Mouse (Mus musculus): ENCODE results near the gene Mylk. TPM values are rescaled to one million over a fixed set of nuclear protein-coding genes. Genes with fewer than 3 reads are reported as not detected.

Mylk gene
- total and polyA plus RNA-seq, 3 experiments, result 28.3 to 42.3 (median 32.9) TPM

DNA sequence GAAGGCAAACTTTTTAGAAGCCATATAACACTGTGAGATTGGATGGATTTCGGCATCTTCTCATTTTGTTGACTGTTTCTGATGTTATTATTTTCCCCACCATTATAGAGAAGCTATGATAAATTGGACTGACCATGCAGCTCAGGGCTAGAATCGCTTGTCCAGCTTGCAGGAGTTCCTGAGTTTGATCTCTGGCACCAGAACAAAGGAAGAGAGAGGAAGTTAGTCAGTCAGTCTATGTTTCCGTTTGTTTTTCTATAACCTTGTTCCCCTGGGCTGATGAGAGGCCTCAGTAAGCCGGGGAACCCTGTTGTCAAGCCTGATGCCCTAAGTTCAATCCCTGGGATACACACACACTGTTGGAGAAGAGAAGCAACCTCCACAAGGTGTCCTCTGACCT is 135.8 kb downstream of the Mylk start:
- Histone ChIP-seq H3K27me3 (ENCODE audit: control insufficient read depth, insufficient read depth, low read length) (no peaks in the 10 kb centered on the region), H3K36me3 (ENCODE audit: control insufficient read depth, insufficient read depth, low read length) (no peaks in the 10 kb centered on the region), H3K9ac (ENCODE audit: low read depth, low read length) (no peak overlapping the region), H3K4me3 (no peak overlapping the region), H3K27ac (no peak overlapping the region), H3K79me2 (replicated peaks; ENCODE audit: control insufficient read depth, insufficient read depth, low read length) (no peaks in the 10 kb centered on the region), H3K4me1 (ENCODE audit: control insufficient read depth, insufficient read depth, low read length) (no peaks in the 10 kb centered on the region)
- TF ChIP-seq EP300 (IDR thresholded peaks at IDR 0.05; ENCODE audit: insufficient read depth, low read depth, low read length) (no peak), CTCF (IDR thresholded peaks at IDR 0.05) (no peak), POLR2A (IDR thresholded peaks at IDR 0.05; ENCODE audit: insufficient read depth, low read depth, low read length) (no peak)
- 44% methylated on average over 4 of the region's 4 CpGs for whole genome bisulfite sequencing
- DNase-seq, result no peak
- intact Hi-C loops (cut with DNase I), result no loop called here

GRCm38 (mm10) chr16:34887037-34887436 is 142.0 kb downstream of the Mylk start:
- 89% methylated on average over 1 of the region's 1 CpGs for WGBS
- Histone ChIP-seq H3K27ac (no peak overlapping the region), H3K4me1 (ENCODE audit: control insufficient read depth, insufficient read depth, low read length) (no peaks in the 10 kb centered on the region), H3K9ac (ENCODE audit: low read depth, low read length) (no peak overlapping the region), H3K79me2 (replicated peaks; ENCODE audit: control insufficient read depth, insufficient read depth, low read length) (no peaks in the 10 kb centered on the region), H3K27me3 (ENCODE audit: control insufficient read depth, insufficient read depth, low read length) (no peaks in the 10 kb centered on the region), H3K36me3 (ENCODE audit: control insufficient read depth, insufficient read depth, low read length) (no peaks in the 10 kb centered on the region), H3K4me3 (no peak overlapping the region)
- intact Hi-C loops (cut with DNase I), result no loop called here
- TF ChIP-seq EP300 (IDR thresholded peaks at IDR 0.05; ENCODE audit: insufficient read depth, low read depth, low read length) (no peak), POLR2A (IDR thresholded peaks at IDR 0.05; ENCODE audit: insufficient read depth, low read depth, low read length) (no peak), CTCF (IDR thresholded peaks at IDR 0.05) (no peak)
- DNase-seq, result no peak

DNA sequence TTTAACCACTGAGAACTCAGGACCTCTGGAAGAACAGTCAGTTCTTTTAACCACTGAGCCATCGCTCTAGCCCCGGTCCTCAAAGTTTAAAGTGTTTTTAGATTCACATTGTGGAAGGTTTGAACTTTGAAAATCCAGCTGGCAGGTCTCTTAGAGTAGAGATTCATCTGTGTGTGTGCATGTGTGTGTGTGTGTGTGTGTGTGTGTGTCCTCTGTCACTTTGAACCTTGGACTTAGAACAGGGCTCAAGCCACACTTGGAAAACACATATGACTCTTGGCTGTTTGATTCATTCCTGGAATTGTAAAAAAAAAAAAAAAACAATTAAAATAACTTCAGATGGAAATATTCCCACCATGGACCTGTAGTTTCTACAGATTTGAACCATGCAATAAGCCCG is 149.0 kb downstream of the Mylk start:
- H3K36me3 ChIP-seq (ENCODE audit: control insufficient read depth, insufficient read depth, low read length), result no peaks in the 10 kb centered on the region
- TF ChIP-seq CTCF (IDR thresholded peaks at IDR 0.05) (no peak), POLR2A (IDR thresholded peaks at IDR 0.05; ENCODE audit: insufficient read depth, low read depth, low read length) (no peak), EP300 (IDR thresholded peaks at IDR 0.05; ENCODE audit: insufficient read depth, low read depth, low read length) (no peak)
- no peak overlapping the region for H3K4me3 ChIP-seq
- H3K27me3 ChIP-seq (ENCODE audit: control insufficient read depth, insufficient read depth, low read length), result no peaks in the 10 kb centered on the region
- H3K9ac ChIP-seq (ENCODE audit: low read depth, low read length), result no peak overlapping the region
- 94% methylated on average over 3 of the region's 3 CpGs for WGBS
- intact Hi-C loops (cut with DNase I), result no loop called here
- no peak for DNase-seq
- no peaks in the 10 kb centered on the region for H3K4me1 ChIP-seq (ENCODE audit: control insufficient read depth, insufficient read depth, low read length)
- H3K79me2 ChIP-seq (replicated peaks; ENCODE audit: control insufficient read depth, insufficient read depth, low read length), result no peaks in the 10 kb centered on the region
- H3K27ac ChIP-seq, result no peak overlapping the region

- Histone ChIP-seq H3K9ac (ENCODE audit: low read depth, low read length) (no peak overlapping the region), H3K27me3 (ENCODE audit: control insufficient read depth, insufficient read depth, low read length) (no peaks in the 10 kb centered on the region), H3K36me3 (ENCODE audit: control insufficient read depth, insufficient read depth, low read length) (no peaks in the 10 kb centered on the region), H3K79me2 (replicated peaks; ENCODE audit: control insufficient read depth, insufficient read depth, low read length) (no peaks in the 10 kb centered on the region), H3K27ac (no peak overlapping the region), H3K4me1 (ENCODE audit: control insufficient read depth, insufficient read depth, low read length) (no peaks in the 10 kb centered on the region; the same call in 1 of the 2 replicates), H3K4me3 (no peak overlapping the region)
- DNase-seq, result no peak
- WGBS, result 92% methylated on average over 10 of the region's 10 CpGs
- intact Hi-C loops (cut with DNase I), result no loop called here
- no peak for TF ChIP-seq EP300 (IDR thresholded peaks at IDR 0.05; ENCODE audit: insufficient read depth, low read depth, low read length)
- TF ChIP-seq CTCF (IDR thresholded peaks at IDR 0.05), result no peak
- no peak for TF ChIP-seq POLR2A (IDR thresholded peaks at IDR 0.05; ENCODE audit: insufficient read depth, low read depth, low read length)
Measured at GRCm38 (mm10) chr16:34895916-34896315, 150.9 kb downstream of the Mylk start.

DNA sequence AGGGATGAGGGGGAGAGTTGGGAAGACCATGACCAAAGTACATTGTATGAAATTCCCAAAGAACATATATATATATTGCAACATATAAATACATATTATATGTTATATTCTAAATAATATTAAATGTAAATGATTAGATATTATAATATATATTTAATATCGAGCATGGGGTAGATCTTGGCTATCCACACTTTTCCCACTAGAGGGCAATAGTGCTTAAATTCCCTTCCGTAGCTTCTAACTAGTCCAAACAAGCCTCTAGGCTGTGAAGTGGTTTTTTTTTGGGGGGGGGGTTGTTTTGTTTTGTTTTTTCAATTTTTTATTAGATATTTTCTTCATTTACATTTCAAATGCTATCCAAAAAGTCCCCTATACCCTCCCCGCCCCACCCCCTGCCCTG is 152.0 kb downstream of the Mylk start:
- Histone ChIP-seq H3K27ac (no peak overlapping the region), H3K27me3 (ENCODE audit: control insufficient read depth, insufficient read depth, low read length) (no peaks in the 10 kb centered on the region), H3K79me2 (replicated peaks; ENCODE audit: control insufficient read depth, insufficient read depth, low read length) (no peaks in the 10 kb centered on the region), H3K4me1 (ENCODE audit: control insufficient read depth, insufficient read depth, low read length) (no peaks in the 10 kb centered on the region; the same call in 1 of the 2 replicates), H3K4me3 (no peak overlapping the region), H3K36me3 (ENCODE audit: control insufficient read depth, insufficient read depth, low read length) (no peaks in the 10 kb centered on the region), H3K9ac (ENCODE audit: low read depth, low read length) (no peak overlapping the region)
- WGBS, result 45% methylated on average over 3 of the region's 3 CpGs
- intact Hi-C loops (cut with DNase I), result no loop called here
- TF ChIP-seq CTCF (IDR thresholded peaks at IDR 0.05) (peak; percentile 69), POLR2A (IDR thresholded peaks at IDR 0.05; ENCODE audit: insufficient read depth, low read depth, low read length) (no peak)
- DNase-seq, result no peak

DNA sequence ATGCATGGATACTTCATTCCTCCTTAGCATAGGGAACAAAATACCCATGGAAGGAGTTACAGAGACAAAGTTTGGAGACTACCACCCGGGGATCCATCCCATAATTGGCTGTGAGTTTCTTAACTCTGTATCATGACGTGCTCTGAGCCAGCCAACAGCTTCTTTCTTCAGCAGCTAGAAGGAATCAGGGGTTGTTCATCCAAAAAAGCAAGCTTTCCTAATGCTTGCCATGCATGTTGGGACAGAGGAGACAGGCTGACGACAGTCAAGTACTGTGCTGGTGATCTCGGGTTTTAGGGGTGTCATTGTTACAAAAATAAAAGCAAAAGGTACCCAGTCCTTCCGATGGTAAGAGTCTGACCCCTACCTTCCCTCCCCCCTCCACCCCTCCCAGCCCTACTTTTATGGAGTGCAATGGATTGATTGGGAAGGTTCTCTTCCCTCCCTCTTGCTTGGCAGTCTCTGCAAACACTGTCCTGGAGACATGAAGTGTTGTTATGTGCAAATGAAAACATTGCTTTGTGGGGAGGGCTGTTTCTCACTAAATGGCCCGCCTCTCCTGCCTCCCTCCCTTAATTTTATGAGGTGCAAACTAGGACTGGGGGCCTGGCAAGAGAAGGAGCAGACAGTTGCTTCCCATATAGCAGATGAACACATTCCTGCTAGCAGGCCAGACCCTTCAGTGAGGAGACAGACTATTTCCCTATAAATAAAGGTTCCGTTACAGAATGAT is 153.2 kb downstream of the Mylk start:
- no peak for DNase-seq
- intact Hi-C loops (cut with DNase I), result no loop called here
- no peaks in the 10 kb centered on the region for H3K36me3 ChIP-seq (ENCODE audit: control insufficient read depth, insufficient read depth, low read length)
- TF ChIP-seq POLR2A (IDR thresholded peaks at IDR 0.05; ENCODE audit: insufficient read depth, low read depth, low read length), result no peak
- TF ChIP-seq CTCF (IDR thresholded peaks at IDR 0.05), result no peak
- no peak for TF ChIP-seq EP300 (IDR thresholded peaks at IDR 0.05; ENCODE audit: insufficient read depth, low read depth, low read length)
- H3K4me1 ChIP-seq (ENCODE audit: control insufficient read depth, insufficient read depth, low read length), result peaks cover 6% of the 10 kb centered on the region
- WGBS, result 76% methylated on average over 7 of the region's 7 CpGs
- H3K27ac ChIP-seq, result no peak overlapping the region
- H3K9ac ChIP-seq (ENCODE audit: low read depth, low read length), result no peak overlapping the region
- H3K79me2 ChIP-seq (replicated peaks; ENCODE audit: control insufficient read depth, insufficient read depth, low read length), result no peaks in the 10 kb centered on the region
- no peak overlapping the region for H3K4me3 ChIP-seq
- no peaks in the 10 kb centered on the region for H3K27me3 ChIP-seq (ENCODE audit: control insufficient read depth, insufficient read depth, low read length)
